In the genomic region with DNA sequence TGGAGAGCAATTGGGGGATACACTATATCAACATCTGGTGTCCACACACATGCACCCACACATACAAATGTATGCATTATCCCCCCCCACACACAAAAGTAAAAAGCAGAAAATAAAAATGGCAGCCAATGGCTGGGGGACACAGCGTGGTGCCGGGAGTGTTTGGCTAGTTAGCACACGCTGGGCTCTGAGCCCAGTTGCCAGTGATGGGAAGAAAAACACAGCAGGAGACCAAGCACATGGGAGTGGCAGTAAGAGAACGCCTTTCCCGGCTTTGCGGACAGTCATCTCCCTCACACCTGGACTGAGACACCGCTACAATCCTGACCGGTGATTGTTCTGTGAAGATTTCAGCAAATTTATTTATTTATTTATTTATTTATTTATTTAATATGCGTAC, we compare ENCODE assay signal across 19 mouse cellular contexts. TPM values are rescaled to one million over a fixed set of nuclear protein-coding genes. Genes with fewer than 3 reads are reported as not detected.
DNase-seq lines count a peak whose midpoint lies in the region; ATAC-seq and TF ChIP-seq lines count a peak whose summit lies in the region.
"Had no signal": no experiment of that assay in that cellular context is flagged by ENCODE, and none has a peak within 500 bp of the region (broad histone marks: within the 10 kb centered on the region; RNA-seq: fewer than 3 reads in every experiment).

No protein-coding gene starts in this region.

- peaks cover 19% of the 10 kb centered on the region for H3K4me1 ChIP-seq in forebrain, embryonic 12.5 days
- H3K4me1 ChIP-seq in forebrain, embryonic 16.5 days (replicated peaks; ENCODE audit: control insufficient read depth, insufficient read depth, low read length), result peaks cover 23% of the 10 kb centered on the region
- no peaks in the 10 kb centered on the region for H3K4me1 ChIP-seq in ES-Bruce4 (ENCODE audit: control insufficient read depth, insufficient read depth, low read length)

- WGBS in forebrain, embryonic 12.5 days, result 28% methylated on average over 9 of the region's 9 CpGs
- 17% methylated on average over 9 of the region's 9 CpGs for WGBS in forebrain, embryonic 16.5 days

- DNase-seq in ZHBTc4 (ENCODE audit: low read depth, low spot score), result peak; percentile 92
- peak; percentile 85 to 87 for DNase-seq in cerebellum, postnatal 10 days
- no peak for DNase-seq in thymus, postnatal 25 days
- DNase-seq in right cerebral cortex, adult 18-20 months, result no peak
- DNase-seq: adrenal gland, postnatal 25 days; gastrocnemius, postnatal 36 days; kidney, adult 11 months; lung, postnatal 4 days; thymus, postnatal 36 days had no signal

- TF ChIP-seq EP300 in ES-Bruce4 (IDR thresholded peaks at IDR 0.05; ENCODE audit: insufficient read depth, low read depth, low read length), result 0 out of 2 replicates have a peak, but pooled peaks have one; percentile 34

- no peak overlapping the region for H3K4me2 ChIP-seq in forebrain, embryonic 12.5 days
- H3K4me2 ChIP-seq in forebrain, embryonic 16.5 days (ENCODE audit: low read length), result no peak overlapping the region
- H3K4me2 ChIP-seq: embryonic facial prominence, embryonic 13.5 days; lung, embryonic 15.5 days; neural tube, embryonic 13.5 days had no signal

- H3K4me3 ChIP-seq in forebrain, embryonic 12.5 days (replicated peaks), result no peak overlapping the region
- no peak overlapping the region for H3K4me3 ChIP-seq in forebrain, embryonic 16.5 days (replicated peaks; ENCODE audit: low read length)
- no peak overlapping the region for H3K4me3 ChIP-seq in ES-Bruce4 (ENCODE audit: low read depth, low read length)
- H3K4me3 ChIP-seq: embryonic facial prominence, embryonic 13.5 days; lung, embryonic 15.5 days; midbrain, embryonic 10.5 days; neural tube, embryonic 13.5 days had no signal

- no peak for ATAC-seq in forebrain, embryonic 12.5 days (ENCODE audit: low FRiP score)
- ATAC-seq in forebrain, embryonic 16.5 days, result no peak
- ATAC-seq: activated CD4-positive, CD25-positive, alpha-beta regulatory T cell, adult 4 months had no signal

- 0 out of 2 replicates have a peak overlapping the region, but pooled peaks have one; percentile 13 for H3K27ac ChIP-seq in forebrain, embryonic 12.5 days
- H3K27ac ChIP-seq in forebrain, embryonic 16.5 days (ENCODE audit: low read length), result no peak overlapping the region
- H3K27ac ChIP-seq in ES-Bruce4 (ENCODE audit: insufficient read depth, low read length), result no peak overlapping the region
- H3K27ac ChIP-seq: embryonic facial prominence, embryonic 13.5 days; kidney, postnatal 0 days; liver, embryonic 14.5 days; lung, embryonic 15.5 days; midbrain, embryonic 10.5 days; neural tube, embryonic 13.5 days had no signal

- H3K27me3 ChIP-seq in forebrain, embryonic 12.5 days, result no peaks in the 10 kb centered on the region
- no peaks in the 10 kb centered on the region for H3K27me3 ChIP-seq in forebrain, embryonic 16.5 days (replicated peaks; ENCODE audit: control insufficient read depth, insufficient read depth, low read length)
- no peaks in the 10 kb centered on the region for H3K27me3 ChIP-seq in ES-Bruce4 (ENCODE audit: control insufficient read depth, insufficient read depth, low read length, poor library complexity, severe bottlenecking)
- H3K27me3 ChIP-seq: embryonic facial prominence, embryonic 13.5 days; lung, embryonic 15.5 days; neural tube, embryonic 13.5 days had no signal

- H3K9ac ChIP-seq in forebrain, embryonic 12.5 days, result no peak overlapping the region
- no peak overlapping the region for H3K9ac ChIP-seq in forebrain, embryonic 16.5 days (replicated peaks; ENCODE audit: low read depth, low read length)
- no peak overlapping the region for H3K9ac ChIP-seq in ES-Bruce4 (ENCODE audit: low read depth, poor library complexity, severe bottlenecking)
- H3K9ac ChIP-seq: embryonic facial prominence, embryonic 13.5 days; liver, embryonic 14.5 days; lung, embryonic 15.5 days; neural tube, embryonic 13.5 days had no signal

- no peak for TF ChIP-seq CTCF in ES-Bruce4 (IDR thresholded peaks at IDR 0.05; ENCODE audit: low read depth, low read length)

- no peaks in the 10 kb centered on the region for H3K9me3 ChIP-seq in forebrain, embryonic 12.5 days
- H3K9me3 ChIP-seq in forebrain, embryonic 16.5 days (ENCODE audit: control insufficient read depth, low read length), result no peaks in the 10 kb centered on the region
- H3K9me3 ChIP-seq in ES-Bruce4 (replicated peaks; ENCODE audit: control insufficient read depth, insufficient read depth, low read length, poor library complexity, severe bottlenecking), result no peaks in the 10 kb centered on the region
- H3K9me3 ChIP-seq: embryonic facial prominence, embryonic 13.5 days; lung, embryonic 15.5 days; midbrain, embryonic 10.5 days; neural tube, embryonic 13.5 days had no signal

- peaks cover 14% of the 10 kb centered on the region; the same call in 1 of the 2 replicates for H3K36me3 ChIP-seq in forebrain, embryonic 12.5 days (replicated peaks)
- peaks cover 2% of the 10 kb centered on the region for H3K36me3 ChIP-seq in forebrain, embryonic 16.5 days (ENCODE audit: control insufficient read depth, insufficient read depth)
- H3K36me3 ChIP-seq in ES-Bruce4 (ENCODE audit: control insufficient read depth, insufficient read depth, low read length, poor library complexity, severe bottlenecking), result peaks cover 3% of the 10 kb centered on the region; the same call in 1 of the 2 replicates
- H3K36me3 ChIP-seq: lung, embryonic 15.5 days had no signal

- no peak for TF ChIP-seq POLR2A in ES-Bruce4 (IDR thresholded peaks at IDR 0.05; ENCODE audit: insufficient read depth, low read length)

RNA-seq across cellular contexts. Expression of a gene that starts 9.8 kb away (rescaled TPM):
- 16.6 and 18.2 TPM in 2 replicates for polyA plus RNA-seq in forebrain, embryonic 12.5 days (2016; fragmentation: Nextera tagmentation; extraction: Ambion mirVana)
- polyA plus RNA-seq in forebrain, embryonic 16.5 days (2015; fragmentation: Nextera tagmentation; extraction: Ambion mirVana), result 18.1 and 21.9 TPM in 2 replicates
- 14.7 and 17.0 TPM in 2 replicates for polyA plus RNA-seq in ES-Bruce4 (2011; ENCODE audit: insufficient read depth, insufficient read length, low read depth, missing spikeins)

RNA-seq across cellular contexts. Expression of a gene that starts 9.9 kb away (rescaled TPM):
- polyA plus RNA-seq in forebrain, embryonic 12.5 days (2016; fragmentation: Nextera tagmentation; extraction: Ambion mirVana), result 115 and 128 TPM in 2 replicates
- 101 and 105 TPM in 2 replicates for polyA plus RNA-seq in forebrain, embryonic 16.5 days (2015; fragmentation: Nextera tagmentation; extraction: Ambion mirVana)
- 114 and 117 TPM in 2 replicates for polyA plus RNA-seq in ES-Bruce4 (2011; ENCODE audit: insufficient read depth, insufficient read length, low read depth, missing spikeins)

RNA-seq across cellular contexts. Expression of a gene that starts 10.6 kb away (rescaled TPM):
- 14.4 and 16.3 TPM in 2 replicates for polyA plus RNA-seq in forebrain, embryonic 12.5 days (2016; fragmentation: Nextera tagmentation; extraction: Ambion mirVana)
- 23.9 and 24.0 TPM in 2 replicates for polyA plus RNA-seq in forebrain, embryonic 16.5 days (2015; fragmentation: Nextera tagmentation; extraction: Ambion mirVana)
- 7.9 and 9.0 TPM in 2 replicates for polyA plus RNA-seq in ES-Bruce4 (2011; ENCODE audit: insufficient read depth, insufficient read length, low read depth, missing spikeins)

Comparison
In these comparisons a context has a peak if more than half of its experiments do, and no peak if none do; other contexts are left out.
1. DNase-seq: peak in ZHBTc4 (single experiment) and cerebellum, postnatal 10 days (2 of 2); none in thymus, postnatal 25 days (single experiment) and right cerebral cortex, adult 18-20 months (single experiment).